Mouse (Mus musculus) forebrain, postnatal 0 days (tissue): ENCODE measurements at regions not wholly inside any gene's neighbourhood (a gene's known extent, or its start where the extent isn't known, plus 50 kb on each side); places are given as distances from the start of the nearest gene placed in this dataset.
A peak's percentile ranks its signal among the peaks of the same experiment; 100 is the strongest.

Source experiments
- ATAC-seq: fragments of 200-750 bp; cut with Nextera tagmentation; 2 replicates; pipeline ENCODE4 v1.8.0; 2017; ENCODE audit warnings: mild to moderate bottlenecking, moderate library complexity
- DNase-seq: peaks from one replicate; pipeline ENCODE4 v3.0.0-alpha.2; 2015
- H3K27ac ChIP-seq: fragments of 300-500 bp; sonication (generic); 2 replicates; pipeline ENCODE4 v1.5.1; 2014; ENCODE audit warnings: low read depth, mild to moderate bottlenecking, antibody characterized with exemption, low read length, moderate library complexity, mixed read lengths
- H3K27me3 ChIP-seq: fragments of 300-500 bp; sonication (generic); 2 replicates; pipeline ENCODE4 v1.6.1; 2014; ENCODE audit warnings: mild to moderate bottlenecking, low read length, mixed read lengths; ENCODE audit not compliant: insufficient read depth
- H3K36me3 ChIP-seq: fragments of 300-500 bp; sonication (generic); 2 replicates; pipeline ENCODE4 v1.6.1; 2014; ENCODE audit warnings: mild to moderate bottlenecking, moderate library complexity; ENCODE audit not compliant: insufficient read depth
- H3K4me1 ChIP-seq: fragments of 300-500 bp; sonication (generic); 2 replicates; pipeline ENCODE4 v1.6.1; 2014; ENCODE audit warnings: antibody characterized with exemption; ENCODE audit not compliant: insufficient read depth
- H3K4me2 ChIP-seq: fragments of 300-500 bp; sonication (generic); 2 replicates; pipeline ENCODE4 v1.6.1; 2014; ENCODE audit warnings: low read depth, mild to moderate bottlenecking, moderate library complexity
- H3K4me3 ChIP-seq: fragments of 300-500 bp; sonication (generic); 2 replicates; pipeline ENCODE4 v1.5.1; 2014; ENCODE audit warnings: low read depth, low read length, mixed read lengths
- H3K9ac ChIP-seq: fragments of 300-500 bp; sonication (generic); 2 replicates; pipeline ENCODE4 v1.6.1; 2014; ENCODE audit warnings: mild to moderate bottlenecking
- H3K9me3 ChIP-seq: fragments of 300-500 bp; sonication (generic); 2 replicates; pipeline ENCODE4 v1.6.1; 2016; ENCODE audit warnings: low read length
- CTCF ChIP-seq: sonication (generic); IDR thresholded peaks from 2 replicates; pipeline ENCODE4 v1.5.1; 2016; ENCODE audit warnings: antibody characterized with exemption, control low read depth, low read depth
- WGBS: fragments of 180-500 bp; shearing (Covaris S2); extraction: QIAGEN DNeasy Blood & Tissue Kit; methylation state at CpG from one replicate; pipeline ENCODE4 v1.1.7; 2014; 5-methylcytosine and 5-hydroxymethylcytosine counted together

DNA sequence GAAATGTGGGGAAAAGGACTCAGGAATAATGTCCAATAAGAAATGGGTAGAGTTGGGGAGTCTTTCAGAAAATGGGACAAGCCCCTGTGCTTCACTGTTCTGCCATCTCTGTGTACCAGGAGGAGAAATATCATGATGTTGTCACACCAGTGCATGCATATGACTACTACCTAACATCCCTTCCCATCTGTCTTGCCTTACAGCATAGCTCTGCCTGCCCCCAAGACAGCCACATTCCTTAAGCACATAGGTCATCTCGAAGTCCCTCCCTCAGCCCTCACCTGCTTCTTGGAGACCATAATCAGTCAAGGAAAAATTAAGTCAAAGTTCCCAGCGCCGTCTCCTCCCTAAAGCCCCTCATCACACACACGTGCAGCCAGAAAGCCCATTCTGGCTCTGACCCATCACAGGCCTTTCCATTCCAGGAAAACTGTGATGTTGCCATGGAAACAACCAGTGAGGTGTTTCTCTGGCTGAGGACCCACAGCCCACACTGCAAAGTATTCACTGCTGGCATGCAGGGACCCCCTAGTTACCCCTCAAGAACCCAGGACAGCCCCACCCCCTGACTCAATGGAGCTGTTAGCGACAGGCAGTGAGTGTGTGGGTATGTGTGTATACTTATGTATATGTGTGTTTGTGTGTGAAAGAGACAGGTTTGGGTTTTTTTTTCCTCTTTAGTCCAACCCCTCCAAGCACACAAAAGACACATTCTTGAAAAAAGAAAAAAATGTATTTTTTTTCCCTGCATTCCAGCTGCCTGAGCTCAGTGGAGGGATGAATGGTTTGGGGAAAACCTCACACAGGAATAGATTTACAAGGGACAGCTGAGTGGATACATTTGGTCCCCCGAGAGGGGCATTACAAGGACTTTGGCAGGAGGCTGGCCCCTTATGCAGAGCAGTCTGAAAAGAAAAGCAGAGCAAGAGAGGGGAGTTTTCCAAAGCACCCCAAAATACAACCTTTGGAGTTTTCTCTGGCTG lies 205.5 kb downstream of the Snx19 start:
- TF ChIP-seq CTCF = no peak
- WGBS = 19% methylated on average over 6 of the region's 6 CpGs
- Histone ChIP-seq H3K9ac (no peak overlapping the region), H3K27me3 (no peaks in the 10 kb centered on the region), H3K9me3 (no peaks in the 10 kb centered on the region), H3K36me3 (no peaks in the 10 kb centered on the region), H3K4me3 (no peak overlapping the region), H3K4me1 (no peaks in the 10 kb centered on the region; the same call in 1 of the 2 replicates), H3K4me2 (no peak overlapping the region), H3K27ac (peak overlapping the region; percentile 47)
- ATAC-seq = peak; percentile 79
- peak; percentile 73 for DNase-seq

DNA sequence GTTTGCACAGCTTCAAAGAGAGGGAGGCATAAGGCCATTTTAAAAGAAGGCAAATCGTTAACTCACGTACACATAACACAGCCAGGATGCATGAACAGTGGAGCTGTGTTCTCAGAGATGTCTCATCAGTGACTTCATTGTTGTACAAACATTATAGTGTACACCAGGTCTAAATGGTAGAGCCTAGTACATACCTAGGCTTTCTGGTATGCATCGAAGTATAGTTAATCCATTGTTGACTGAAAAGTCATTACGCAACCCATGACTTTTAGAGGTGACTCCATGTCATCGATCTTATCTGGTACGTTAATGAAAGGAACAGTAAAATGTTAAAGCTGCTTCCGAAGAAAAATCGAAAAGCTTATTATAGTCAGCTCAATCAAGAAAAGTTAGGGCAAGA lies 198.7 kb downstream of the Snx19 start:
- no peak overlapping the region for H3K9ac ChIP-seq
- no peak overlapping the region for H3K4me2 ChIP-seq
- 89% methylated on average over 8 of the region's 8 CpGs for WGBS
- H3K4me3 ChIP-seq = no peak overlapping the region
- no peaks in the 10 kb centered on the region for H3K36me3 ChIP-seq
- H3K4me1 ChIP-seq = no peaks in the 10 kb centered on the region
- H3K27me3 ChIP-seq = no peaks in the 10 kb centered on the region
- H3K9me3 ChIP-seq = no peaks in the 10 kb centered on the region
- no peak for TF ChIP-seq CTCF
- DNase-seq (no peak), ATAC-seq (no peak)
- no peak overlapping the region for H3K27ac ChIP-seq

DNA sequence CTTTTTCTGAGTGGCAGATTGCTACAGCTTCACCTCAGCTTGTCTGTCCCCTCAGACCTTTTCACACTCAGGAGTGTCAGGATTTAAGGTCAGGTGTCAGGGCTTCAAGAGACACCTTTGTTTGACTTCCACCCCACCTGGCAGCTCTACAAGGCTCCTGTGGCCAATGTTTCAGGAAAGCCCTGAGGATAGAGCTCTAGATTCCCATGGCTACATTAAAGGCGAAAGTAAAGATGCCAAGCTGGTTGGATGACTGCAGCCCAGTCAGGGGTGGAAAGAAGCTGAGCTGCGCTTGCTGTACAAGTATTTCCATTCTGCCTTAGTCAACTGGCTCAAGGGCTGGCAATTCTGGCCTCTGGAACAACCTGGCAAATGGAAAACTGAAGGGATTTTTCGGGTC lies 198.2 kb downstream of the Snx19 start:
- ATAC-seq = no peak
- 90% methylated on average over 3 of the region's 3 CpGs for WGBS

DNA sequence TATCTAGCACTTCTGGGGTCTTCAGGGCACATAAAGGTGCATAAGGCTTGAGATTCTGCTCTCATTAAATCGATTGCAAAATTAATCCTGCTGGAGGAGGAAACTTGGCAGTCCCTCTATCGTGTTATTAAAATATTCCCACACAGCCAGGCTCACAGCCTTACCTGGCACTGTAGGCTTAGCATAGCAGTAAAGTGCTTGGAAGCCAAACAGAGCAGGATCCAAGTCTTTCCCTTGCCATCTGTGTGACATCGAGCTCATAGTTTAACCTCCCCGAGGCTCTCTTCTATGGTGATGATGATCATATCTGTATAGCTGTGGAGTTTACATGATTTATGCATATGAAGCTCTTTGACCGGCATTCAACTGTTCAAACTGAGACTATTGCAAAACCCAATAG lies 197.6 kb downstream of the Snx19 start:
- H3K4me1 ChIP-seq = no peaks in the 10 kb centered on the region
- 63% methylated on average over 5 of the region's 5 CpGs for WGBS
- no peak for TF ChIP-seq CTCF
- H3K4me3 ChIP-seq = no peak overlapping the region
- H3K9me3 ChIP-seq = no peaks in the 10 kb centered on the region
- H3K36me3 ChIP-seq = no peaks in the 10 kb centered on the region
- peak; percentile 25; the same call in 1 of the 2 replicates for ATAC-seq
- no peak overlapping the region for H3K4me2 ChIP-seq
- H3K27me3 ChIP-seq = no peaks in the 10 kb centered on the region
- no peak overlapping the region for H3K27ac ChIP-seq
- no peak for DNase-seq
- no peak overlapping the region for H3K9ac ChIP-seq

More for the DNA sequence above, 198.2 kb downstream of the Snx19 start:
- no peak for TF ChIP-seq CTCF
- no peak overlapping the region for H3K4me2 ChIP-seq
- no peak overlapping the region for H3K9ac ChIP-seq
- DNase-seq = no peak
- H3K27ac ChIP-seq = no peak overlapping the region
- no peaks in the 10 kb centered on the region for H3K36me3 ChIP-seq
- H3K9me3 ChIP-seq = no peaks in the 10 kb centered on the region
- H3K4me3 ChIP-seq = no peak overlapping the region
- H3K27me3 ChIP-seq = no peaks in the 10 kb centered on the region
- H3K4me1 ChIP-seq = no peaks in the 10 kb centered on the region

DNA sequence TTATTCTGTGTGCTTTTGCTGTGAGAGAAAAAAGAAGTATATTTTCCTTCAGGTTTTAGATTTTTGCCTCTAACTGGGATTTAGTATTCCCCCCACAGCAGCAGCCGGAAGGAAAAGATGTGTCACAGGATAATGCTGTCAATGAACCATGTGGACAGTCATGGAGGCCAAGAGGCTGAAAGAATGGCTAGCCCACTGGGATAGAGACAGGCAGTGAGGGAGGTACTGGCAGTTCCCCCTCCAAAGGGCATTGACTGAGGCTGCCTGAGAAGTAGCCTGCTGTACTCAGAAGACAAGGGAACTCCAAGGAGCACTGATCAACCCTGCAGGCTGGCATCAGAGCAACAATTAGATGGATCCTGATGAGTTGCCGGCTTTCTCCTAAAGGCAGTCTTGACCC lies 192.4 kb downstream of the Snx19 start:
- Histone ChIP-seq H3K4me1 (no peaks in the 10 kb centered on the region), H3K9ac (no peak overlapping the region), H3K9me3 (no peaks in the 10 kb centered on the region), H3K27me3 (no peaks in the 10 kb centered on the region), H3K27ac (no peak overlapping the region), H3K4me2 (no peak overlapping the region), H3K36me3 (no peaks in the 10 kb centered on the region), H3K4me3 (no peak overlapping the region)
- ATAC-seq (no peak), DNase-seq (no peak)
- WGBS = 65% methylated on average over 2 of the region's 2 CpGs
- no peak for TF ChIP-seq CTCF

DNA sequence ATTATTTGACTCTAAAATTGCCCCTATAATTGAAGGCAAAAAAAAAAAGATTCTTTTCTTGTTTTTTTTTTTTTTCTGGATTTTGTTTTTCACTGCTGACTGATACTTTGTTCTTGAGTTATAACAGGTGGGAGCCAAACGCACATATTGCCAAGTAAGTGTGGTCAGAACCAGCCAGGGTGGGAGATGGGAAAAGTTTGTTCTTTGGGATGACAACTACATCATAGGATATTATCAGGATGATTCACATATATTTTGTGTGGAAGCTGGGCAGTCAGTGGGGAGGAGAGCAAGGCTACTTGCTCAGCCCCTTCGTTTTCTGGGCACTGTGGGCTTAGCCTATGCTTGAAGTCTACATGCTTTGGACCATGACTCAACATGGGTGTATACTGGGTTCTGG lies 191.3 kb downstream of the Snx19 start:
- no peak for TF ChIP-seq CTCF
- ATAC-seq = no peak
- H3K27ac ChIP-seq = no peak overlapping the region

DNA sequence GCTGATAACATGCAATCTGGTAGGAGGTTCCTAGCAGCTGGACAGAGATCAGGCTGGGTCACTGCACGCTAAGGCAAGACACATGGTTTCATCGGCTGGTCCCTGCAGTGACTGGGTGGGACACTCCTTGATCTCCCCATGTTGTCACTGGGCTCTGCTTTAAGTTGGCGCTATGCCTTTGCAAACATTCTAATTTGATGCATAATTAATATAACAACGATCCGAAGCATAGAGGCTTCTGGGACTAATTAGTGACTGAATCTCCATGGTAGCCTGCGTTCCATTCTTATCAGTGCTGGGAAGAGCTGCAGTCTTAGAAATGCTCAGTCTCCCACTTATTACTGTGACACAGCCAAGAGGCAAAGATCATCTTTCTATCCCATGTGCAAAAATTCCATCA lies 186.8 kb downstream of the Snx19 start:
- H3K27me3 ChIP-seq = no peaks in the 10 kb centered on the region
- no peaks in the 10 kb centered on the region for H3K9me3 ChIP-seq
- TF ChIP-seq CTCF = no peak
- H3K4me3 ChIP-seq = no peak overlapping the region
- no peaks in the 10 kb centered on the region for H3K4me1 ChIP-seq
- H3K36me3 ChIP-seq = no peaks in the 10 kb centered on the region
- 33% methylated on average over 6 of the region's 6 CpGs for WGBS
- ATAC-seq (peak; percentile 74), DNase-seq (no peak)
- no peak overlapping the region for H3K4me2 ChIP-seq
- 0 out of 2 replicates have a peak overlapping the region, but pooled peaks have one; percentile 3 for H3K27ac ChIP-seq
- no peak overlapping the region for H3K9ac ChIP-seq

More for the DNA sequence above, 191.3 kb downstream of the Snx19 start:
- Histone ChIP-seq H3K9me3 (no peaks in the 10 kb centered on the region), H3K36me3 (no peaks in the 10 kb centered on the region), H3K4me2 (no peak overlapping the region), H3K4me3 (no peak overlapping the region), H3K9ac (no peak overlapping the region), H3K4me1 (no peaks in the 10 kb centered on the region), H3K27me3 (no peaks in the 10 kb centered on the region)
- no peak for DNase-seq
- WGBS = 87% methylated on average over 2 of the region's 2 CpGs
